Mouse (Mus musculus) gastrocnemius, adult 18-20 months (tissue): ENCODE measurements around the gene Bcam. TPM values are rescaled to one million over a fixed set of nuclear protein-coding genes. Genes with fewer than 3 reads are reported as not detected.

Source experiments
- DNase-seq: peaks from one replicate; pipeline ENCODE4 v3.0.0; 2021; ENCODE audit warnings: low spot score
- total RNA-seq, 2 experiments: library from RNA; stranded (reverse); gene quantifications; 2 replicates each; pipeline ENCODE4 v1.2.3; 2021

Gene Bcam
- total RNA-seq, 2 experiments from 2014 or later: 17.4 to 28.5 TPM

DNA sequence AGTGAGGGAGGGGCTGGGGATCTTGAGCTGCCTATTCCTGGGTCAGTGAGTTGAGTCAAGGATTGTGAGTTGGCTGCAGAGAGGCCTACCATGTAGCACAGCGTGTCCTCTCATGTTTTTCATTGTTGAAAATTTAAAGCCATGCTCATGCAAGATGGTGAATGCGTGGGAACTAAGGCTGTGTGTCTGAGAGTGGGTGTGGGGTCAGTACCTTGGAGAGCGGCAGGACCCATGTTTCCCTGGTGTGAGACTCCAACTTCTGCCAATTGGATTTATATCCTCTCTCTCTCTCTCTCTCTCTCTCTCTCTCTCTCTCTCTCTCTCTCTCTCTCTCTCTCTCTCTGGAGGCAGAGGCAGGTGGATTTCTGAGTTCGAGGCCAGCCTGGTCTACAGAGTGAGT, 44.3 kb downstream of the Bcam start:
- DNase-seq: no peak

GRCm38 (mm10) chr7:19724167-19724566, 46.6 kb downstream of the Bcam start:
- DNase-seq: no peak

DNA sequence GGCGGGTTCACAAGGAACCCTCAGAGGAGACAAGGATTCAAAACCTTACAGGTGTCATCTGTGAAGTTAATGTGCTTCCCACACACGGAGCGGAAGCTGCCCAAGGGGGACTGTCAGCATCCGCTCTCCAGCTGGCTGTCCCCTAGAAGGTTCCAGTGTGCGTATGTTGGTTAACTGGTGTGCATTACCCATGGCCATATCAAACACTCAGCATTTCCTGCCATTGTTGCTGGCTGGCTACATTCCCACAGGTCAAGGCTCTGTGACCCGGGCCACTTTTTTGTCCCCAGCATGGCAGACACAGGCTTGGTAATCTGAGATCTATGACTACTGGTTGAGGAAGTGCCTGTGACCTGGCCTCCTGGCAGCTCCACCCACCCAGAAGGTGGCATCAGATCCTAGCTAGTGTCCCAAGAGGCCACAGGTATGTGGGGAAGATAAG, 48.0 kb downstream of the Bcam start:
- DNase-seq: no peak

GRCm38 (mm10) chr7:19719200-19719599, 51.6 kb downstream of the Bcam start:
- no peak for DNase-seq

- no peak for DNase-seq
These were observed 52.4 kb downstream of the Bcam start for GRCm38 (mm10) chr7:19718297-19718952.

- DNase-seq: no peak
These were observed 53.5 kb downstream of the Bcam start for GRCm38 (mm10) chr7:19717346-19717745.

DNA sequence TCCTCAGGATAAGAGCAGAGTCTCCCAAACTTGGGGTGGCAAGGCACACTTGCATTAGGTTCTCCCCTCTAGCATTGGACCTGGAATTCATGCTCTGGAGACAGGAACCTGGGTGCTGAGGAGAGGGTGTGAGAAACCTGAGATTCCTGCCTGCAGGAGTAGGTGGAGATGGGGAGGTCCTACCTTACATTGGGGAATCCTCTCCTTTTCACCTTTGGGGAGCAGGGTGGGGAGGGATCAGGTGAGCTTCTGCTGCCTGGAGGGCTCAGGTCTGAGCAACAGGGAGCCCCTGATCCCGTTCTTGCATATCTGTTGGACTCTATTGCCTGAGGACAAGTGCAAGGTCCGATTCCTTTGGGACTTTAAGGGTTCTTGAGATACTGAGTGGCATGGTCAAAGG, 54.0 kb downstream of the Bcam start:
- no peak for DNase-seq

GRCm38 (mm10) chr7:19716055-19716682, 54.6 kb downstream of the Bcam start:
- DNase-seq: no peak

- DNase-seq: peak; percentile 100
These were observed 55.4 kb downstream of the Bcam start, which contains the start of gene Tomm40 for GRCm38 (mm10) chr7:19715239-19716054. Gene Tomm40, minus strand, starts transcription at chr7:19715438.

DNA sequence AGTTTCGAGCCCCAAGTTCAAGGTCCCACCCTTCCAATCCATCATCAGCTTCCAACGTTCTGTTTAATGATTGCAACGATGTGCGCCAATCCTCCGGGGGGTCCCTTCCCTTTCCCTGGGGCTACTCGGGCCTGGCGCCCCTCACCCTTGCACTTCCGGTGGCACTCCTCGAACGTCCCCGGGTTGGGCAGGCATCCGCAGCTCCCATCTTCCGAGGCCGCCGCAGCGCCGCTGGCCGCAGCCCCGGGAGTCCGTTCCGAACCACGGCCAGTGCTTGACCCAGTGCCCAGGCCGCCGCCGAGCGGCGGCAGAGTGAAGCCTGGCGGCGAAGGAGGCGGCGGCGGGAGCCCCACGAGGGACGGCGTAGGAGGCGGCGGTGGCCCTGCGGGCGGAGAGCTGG, 56.0 kb downstream of the Bcam start:
- no peak for DNase-seq

DNA sequence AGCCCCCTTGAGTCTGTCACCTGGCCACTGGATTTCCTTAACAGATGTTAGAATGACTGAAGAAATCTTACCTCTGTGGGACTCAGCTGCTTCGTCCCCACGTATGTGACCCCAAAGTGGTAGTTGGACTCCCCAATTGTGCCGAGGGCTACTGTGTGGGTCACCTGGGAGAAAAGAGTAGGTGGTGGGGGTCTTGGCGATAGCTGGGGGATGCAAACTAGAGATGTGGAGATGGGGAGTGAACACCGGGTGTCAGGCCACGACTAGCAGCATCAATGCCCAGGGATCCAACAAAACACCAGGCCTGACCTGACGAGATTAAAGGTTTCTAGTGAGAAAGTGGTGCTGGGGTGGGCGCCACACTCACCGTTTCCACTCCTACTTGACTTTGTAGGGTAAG, 57.2 kb downstream of the Bcam start:
- no peak for DNase-seq

GRCm38 (mm10) chr7:19713196-19713595, 57.6 kb downstream of the Bcam start:
- peak; percentile 34 for DNase-seq

DNA sequence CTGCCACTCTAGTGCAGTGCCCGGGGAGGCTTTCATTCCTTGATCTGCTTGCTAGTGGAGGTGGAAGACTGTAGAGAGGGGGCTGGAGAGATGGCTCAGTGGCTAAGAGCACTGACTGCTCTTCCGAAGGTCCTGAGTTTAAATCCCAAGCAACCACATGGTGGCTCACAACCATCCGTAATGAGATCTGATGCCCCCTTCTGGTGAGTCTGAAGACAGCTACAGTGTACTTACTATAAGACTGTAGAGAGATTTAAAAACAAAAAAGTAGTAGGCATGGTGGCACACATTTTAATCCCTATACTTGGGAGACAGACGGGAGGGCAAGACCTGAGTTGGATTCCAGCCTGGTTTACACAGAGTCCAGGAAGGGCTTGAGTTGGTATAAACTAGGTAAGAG, 58.4 kb downstream of the Bcam start:
- DNase-seq: no peak

- DNase-seq: no peak
These were observed 60.2 kb downstream of the Bcam start for GRCm38 (mm10) chr7:19710650-19711049.

Other genes starting within 250 kb of the Bcam start
- 10 to 100 TPM; 43.4 to 47.5 TPM for gene Ppp1r37, start 207.9 kb downstream of the Bcam start, total RNA-seq
- gene Zfp296, start 193.7 kb downstream of the Bcam start, total RNA-seq: under 1 TPM; 0.43 to 0.71 TPM
- 10 to 100 TPM; 72.9 to 81.2 TPM for gene Gemin7, start 193.4 kb downstream of the Bcam start, total RNA-seq
- gene Clasrp, start 166.5 kb downstream of the Bcam start, total RNA-seq: 10 to 100 TPM in 1 of 2 experiments, 1 to 10 TPM in 1; 8.7 to 10.4 TPM
- 10 to 100 TPM in 1 of 2 experiments, 1 to 10 TPM in 1; 6.7 to 11.0 TPM for gene Relb, start 141.6 kb downstream of the Bcam start, total RNA-seq
- 10 to 100 TPM; 46.8 to 47.3 TPM for gene Clptm1, start 106.0 kb downstream of the Bcam start, total RNA-seq
- gene Apoc2, start 93.1 kb downstream of the Bcam start, total RNA-seq: under 1 TPM in 1 of 2 experiments, not detected in 1; 0.74 TPM
- not detected for gene Gm44805, start 89.6 kb downstream of the Bcam start, total RNA-seq
- gene Apoc4, start 89.5 kb downstream of the Bcam start, total RNA-seq: under 1 TPM in 1 of 2 experiments, not detected in 1; 0.95 TPM
- 1 to 10 TPM in 1 of 2 experiments, under 1 TPM in 1; 0.84 to 4.3 TPM for gene Apoc1, start 78.4 kb downstream of the Bcam start, total RNA-seq
- 10 to 100 TPM; 59.5 to 87.1 TPM for gene Apoe, start 71.8 kb downstream of the Bcam start, total RNA-seq
- 10 to 100 TPM; 40.8 to 44.0 TPM for gene Tomm40, start 55.6 kb downstream of the Bcam start, total RNA-seq
- gene Nectin2, start 20.5 kb downstream of the Bcam start, total RNA-seq: 1 to 10 TPM in 1 of 2 experiments, under 1 TPM in 1; 0.64 to 2.0 TPM
- not detected for gene Cblc, start 25.8 kb upstream of the Bcam start, total RNA-seq
- gene Bcl3, start 51.8 kb upstream of the Bcam start, total RNA-seq: 1 to 10 TPM; 1.0 to 2.0 TPM
- not detected for gene Gm19345, start 81.0 kb upstream of the Bcam start, total RNA-seq
- gene Ceacam16, start 90.3 kb upstream of the Bcam start, total RNA-seq: not detected
- gene Ceacam19, start 116.9 kb upstream of the Bcam start, total RNA-seq: not detected
- gene Pvr, start 150.1 kb upstream of the Bcam start, total RNA-seq: 1 to 10 TPM; 4.3 to 7.6 TPM
- not detected for gene Igsf23, start 179.7 kb upstream of the Bcam start, total RNA-seq
- gene Ceacam20, start 194.4 kb upstream of the Bcam start, total RNA-seq: not detected
- not detected for gene Nlrp9b, start 220.4 kb upstream of the Bcam start, total RNA-seq